Mouse (Mus musculus) myocyte (in vitro differentiated cells): Measurements from ENCODE around the gene Krtcap3. TPM values are rescaled to one million over a fixed set of nuclear protein-coding genes. Genes with fewer than 3 reads are reported as not detected.
"Not testable (repeated sequence)": the region's sequence is repeated elsewhere in the genome, so short reads cannot be mapped to it uniquely, and the experiment has no call there.

ENCODE experiments used
- H3K27me3 ChIP-seq: one replicate; pipeline ENCODE4 v1.6.1; 2011; ENCODE audit not compliant: control insufficient read depth, insufficient read depth, insufficient read length
- H3K36me3 ChIP-seq: one replicate; pipeline ENCODE4 v1.6.1; 2011; ENCODE audit not compliant: control insufficient read depth, insufficient read depth
- H3K4me2 ChIP-seq: one replicate; pipeline ENCODE4 v1.6.1; 2011; ENCODE audit warnings: low read depth, control low read depth
- H3K4me3 ChIP-seq: one replicate; pipeline ENCODE4 v1.5.1; 2011; ENCODE audit warnings: mild to moderate bottlenecking, control low read depth, moderate library complexity
- H3K79me2 ChIP-seq: one replicate; pipeline ENCODE4 v1.6.1; 2011; ENCODE audit not compliant: control insufficient read depth, insufficient read depth
- H3ac ChIP-seq: one replicate; pipeline ENCODE4 v1.6.1; 2011; ENCODE audit not compliant: control insufficient read depth, insufficient read length
- CEBPB ChIP-seq: IDR thresholded peaks from 2 replicates; pipeline ENCODE4 v1.6.1; 2011; ENCODE audit warnings: mild to moderate bottlenecking, moderate library complexity; ENCODE audit not compliant: poor library complexity, insufficient read depth, severe bottlenecking
- E2F4 ChIP-seq: IDR thresholded peaks from one replicate; pipeline ENCODE4 v1.6.1; 2011; ENCODE audit warnings: mild to moderate bottlenecking, control low read depth, moderate library complexity; ENCODE audit not compliant: insufficient read depth
- MAX ChIP-seq: IDR thresholded peaks from one replicate; pipeline ENCODE4 v1.6.1; 2011; ENCODE audit warnings: low read depth, mild to moderate bottlenecking, control low read depth
- MYOD1 ChIP-seq, 3 experiments: IDR thresholded peaks; one replicate each; pipeline ENCODE4 v1.6.1; 2011; ENCODE audit warnings: control low read depth in 2 of 3, low read depth in 2 of 3, mild to moderate bottlenecking in 2 of 3, moderate library complexity in 1 of 3; ENCODE audit not compliant: insufficient read length in 2 of 3, control insufficient read depth in 1 of 3
- MYOG ChIP-seq, 3 experiments: IDR thresholded peaks; one replicate each; pipeline ENCODE4 v1.6.1; 2011; ENCODE audit warnings: control low read depth in 2 of 3, low read depth in 2 of 3, mild to moderate bottlenecking in 2 of 3; ENCODE audit not compliant: insufficient read length in 2 of 3, control insufficient read depth in 1 of 3, insufficient read depth in 1 of 3
- POLR2A ChIP-seq: IDR thresholded peaks from one replicate; pipeline ENCODE4 v1.6.1; 2011; ENCODE audit warnings: low read depth, mild to moderate bottlenecking, control low read depth, moderate library complexity; ENCODE audit not compliant: insufficient read length
- POLR2AphosphoS2 ChIP-seq: IDR thresholded peaks from one replicate; pipeline ENCODE4 v1.6.1; 2011; ENCODE audit warnings: low read depth, control low read depth; ENCODE audit not compliant: insufficient read length
- REST ChIP-seq: IDR thresholded peaks from one replicate; pipeline ENCODE4 v1.6.1; 2011; ENCODE audit warnings: mild to moderate bottlenecking, control low read depth, moderate library complexity; ENCODE audit not compliant: insufficient read depth, insufficient read length
- SRF ChIP-seq: IDR thresholded peaks from one replicate; pipeline ENCODE4 v1.6.1; 2011; ENCODE audit warnings: low read depth; ENCODE audit not compliant: control insufficient read depth, insufficient read length
- TCF12 ChIP-seq: IDR thresholded peaks from one replicate; pipeline ENCODE4 v1.6.1; 2011; ENCODE audit warnings: mild to moderate bottlenecking, control low read depth; ENCODE audit not compliant: poor library complexity, insufficient read depth, severe bottlenecking
- TCF3 ChIP-seq: IDR thresholded peaks from one replicate; pipeline ENCODE4 v1.6.1; 2011; ENCODE audit warnings: low read depth, control low read depth; ENCODE audit not compliant: insufficient read length
- USF1 ChIP-seq: IDR thresholded peaks from one replicate; pipeline ENCODE4 v1.6.1; 2011; ENCODE audit warnings: low read depth, mild to moderate bottlenecking, control low read depth, moderate library complexity
- polyA plus RNA-seq: library from polyadenylated mRNA; unstranded; fragments of >200 nt; fragmentation: generic; extraction: Trizol; gene quantifications from one replicate; pipeline ENCODE4 v1.2.1, GENCODE M21; 2012; ENCODE audit warnings: missing spikeins

Gene Krtcap3
- polyA plus RNA-seq, 1 experiment: 2.1 TPM

GRCm38 (mm10) chr5:31204421-31204820 lies 47.1 kb upstream of the Krtcap3 start:
- Histone ChIP-seq H3K79me2 (peaks cover 25% of the 10 kb centered on the region), H3K27me3 (no peaks in the 10 kb centered on the region), H3K4me3 (no peak overlapping the region), H3K36me3 (peaks cover 32% of the 10 kb centered on the region), H3K4me2 (no peak overlapping the region), H3ac (no peak overlapping the region)
- no peak for TF ChIP-seq POLR2AphosphoS2
- no peak for TF ChIP-seq CEBPB
- TF ChIP-seq TCF3: no peak
- no peak for TF ChIP-seq POLR2A
- no peak for TF ChIP-seq MYOG (IDR thresholded peaks at IDR 0.05; ENCODE audit: control insufficient read depth in 1 of 3, insufficient read depth in 1 of 3, insufficient read length in 2 of 3, low read depth in 2 of 3)
- no peak for TF ChIP-seq E2F4
- TF ChIP-seq TCF12: no peak
- no peak for TF ChIP-seq SRF
- TF ChIP-seq MYOD1 (IDR thresholded peaks at IDR 0.05; ENCODE audit: control insufficient read depth in 1 of 3, insufficient read length in 2 of 3, low read depth in 2 of 3): no peak
- TF ChIP-seq REST: no peak
- TF ChIP-seq MAX: no peak
- no peak for TF ChIP-seq USF1

DNA sequence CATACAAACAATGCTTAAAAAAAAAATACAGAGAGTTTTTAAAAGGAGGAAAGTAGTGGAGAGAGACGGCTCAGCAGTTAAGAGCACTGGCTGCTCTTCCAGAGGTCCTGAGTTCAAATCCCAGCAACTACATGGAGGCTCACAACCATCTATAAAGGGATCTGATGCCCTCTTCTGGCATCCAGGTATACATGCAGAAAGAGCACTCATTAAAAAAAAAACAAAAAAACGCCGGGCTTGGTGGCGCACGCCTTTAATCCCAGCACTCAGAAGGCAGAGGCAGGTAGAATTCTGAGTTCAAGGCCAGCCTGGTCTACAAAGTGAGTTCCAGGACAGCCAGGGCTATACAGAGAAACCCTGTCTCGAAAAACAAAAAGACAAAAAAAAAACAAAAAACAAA lies 34.9 kb upstream of the Krtcap3 start:
- not testable (repeated sequence) for H3K27me3 ChIP-seq, H3K4me3 ChIP-seq, H3K36me3 ChIP-seq, H3K4me2 ChIP-seq, H3ac ChIP-seq
- H3K79me2 ChIP-seq: peaks cover 86% of the 10 kb centered on the region

- H3K4me2 ChIP-seq: peak overlapping the region; percentile 82
- peaks cover 69% of the 10 kb centered on the region for H3K79me2 ChIP-seq
- TF ChIP-seq USF1 (no peak), POLR2A (no peak), TCF3 (no peak), POLR2AphosphoS2 (no peak), MYOG (IDR thresholded peaks at IDR 0.05; ENCODE audit: control insufficient read depth in 1 of 3, insufficient read depth in 1 of 3, insufficient read length in 2 of 3, low read depth in 2 of 3) (no peak), CEBPB (no peak), MAX (no peak)
- H3K27me3 ChIP-seq: no peaks in the 10 kb centered on the region
- no peak overlapping the region for H3ac ChIP-seq
- H3K36me3 ChIP-seq: no peaks in the 10 kb centered on the region
- H3K4me3 ChIP-seq: no peak overlapping the region
These were observed 33.2 kb upstream of the Krtcap3 start for GRCm38 (mm10) chr5:31218294-31218693.

DNA sequence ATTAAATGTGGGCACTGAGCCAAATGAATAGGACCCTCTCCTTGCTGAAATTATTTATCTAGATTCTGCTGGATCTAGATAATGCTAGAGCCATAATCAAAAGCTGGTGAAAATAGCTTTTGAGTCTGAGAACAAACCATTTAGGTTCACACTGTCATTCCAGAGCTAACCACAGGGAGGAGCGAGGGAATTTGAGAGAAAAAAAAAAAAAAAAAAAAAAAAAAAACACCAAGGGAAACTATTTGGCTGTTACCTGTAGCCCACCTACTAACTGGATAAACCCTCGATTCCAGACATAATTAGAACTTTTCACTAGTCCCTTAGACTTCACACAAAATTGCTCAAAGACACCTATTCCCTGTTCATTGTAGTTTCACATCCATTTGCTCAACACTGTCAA lies 32.4 kb upstream of the Krtcap3 start:
- Histone ChIP-seq H3K4me3 (peak overlapping the region; percentile 90), H3ac (no peak overlapping the region), H3K36me3 (no peaks in the 10 kb centered on the region), H3K4me2 (peak overlapping the region; percentile 82), H3K79me2 (peaks cover 62% of the 10 kb centered on the region), H3K27me3 (no peaks in the 10 kb centered on the region)
- TF ChIP-seq MYOG (IDR thresholded peaks at IDR 0.05; ENCODE audit: control insufficient read depth in 1 of 3, insufficient read depth in 1 of 3, insufficient read length in 2 of 3, low read depth in 2 of 3): no peak
- TF ChIP-seq POLR2A: no peak
- TF ChIP-seq USF1: no peak
- TF ChIP-seq E2F4: no peak
- TF ChIP-seq TCF3: no peak
- no peak for TF ChIP-seq MAX
- TF ChIP-seq TCF12: no peak
- no peak for TF ChIP-seq SRF
- no peak for TF ChIP-seq MYOD1 (IDR thresholded peaks at IDR 0.05; ENCODE audit: control insufficient read depth in 1 of 3, insufficient read length in 2 of 3, low read depth in 2 of 3)
- TF ChIP-seq CEBPB: no peak
- no peak for TF ChIP-seq REST
- TF ChIP-seq POLR2AphosphoS2: no peak

- Histone ChIP-seq H3K79me2 (peaks cover 58% of the 10 kb centered on the region), H3K36me3 (no peaks in the 10 kb centered on the region), H3K4me2 (peak overlapping the region; percentile 82), H3K4me3 (peak overlapping the region; percentile 90), H3K27me3 (no peaks in the 10 kb centered on the region), H3ac (peak overlapping the region; percentile 32)
- no peak for TF ChIP-seq MYOG (IDR thresholded peaks at IDR 0.05; ENCODE audit: control insufficient read depth in 1 of 3, insufficient read depth in 1 of 3, insufficient read length in 2 of 3, low read depth in 2 of 3)
- no peak for TF ChIP-seq MYOD1 (IDR thresholded peaks at IDR 0.05; ENCODE audit: control insufficient read depth in 1 of 3, insufficient read length in 2 of 3, low read depth in 2 of 3)
- no peak for TF ChIP-seq MAX
- TF ChIP-seq REST: no peak
- no peak for TF ChIP-seq E2F4
- no peak for TF ChIP-seq CEBPB
- no peak for TF ChIP-seq TCF12
- no peak for TF ChIP-seq TCF3
- TF ChIP-seq SRF: no peak
- TF ChIP-seq POLR2A: no peak
- no peak for TF ChIP-seq POLR2AphosphoS2
- TF ChIP-seq USF1: no peak
These were observed 32.0 kb upstream of the Krtcap3 start for GRCm38 (mm10) chr5:31219474-31219873.
